Mouse (Mus musculus) ES-Bruce4 (cell line): ENCODE results near the gene Hrh2.

Experiments
- CTCF ChIP-seq: IDR thresholded peaks from one replicate; pipeline ENCODE4 v1.8.1; 2011; ENCODE audit warnings: low read depth, low read length
- EP300 ChIP-seq: IDR thresholded peaks from 2 replicates; pipeline ENCODE4 v1.6.1; 2011; ENCODE audit warnings: low read depth, low read length; ENCODE audit not compliant: insufficient read depth
- POLR2A ChIP-seq: IDR thresholded peaks from one replicate; pipeline ENCODE4 v1.8.1; 2011; ENCODE audit warnings: low read length; ENCODE audit not compliant: insufficient read depth

- TF ChIP-seq CTCF (no peak), POLR2A (no peak), EP300 (no peak)
Observed at GRCm38 (mm10) chr13:54237512-54237911, 45.6 kb downstream of the Hrh2 start.
